Mouse (Mus musculus) stomach, adult 2 months (tissue): ENCODE measurements around the gene Arl6ip4. TPM values are rescaled to one million over a fixed set of nuclear protein-coding genes. Genes with fewer than 3 reads are reported as not detected.

Source experiments
- polyA plus RNA-seq: library from polyadenylated mRNA; depleted of rRNA; stranded (reverse); fragments of >200 nt; gene quantifications from 2 replicates; pipeline ENCODE4 v1.2.3, GENCODE M21; 2012; rRNA removed

Arl6ip4 gene
- 9.9 and 13.7 TPM in 2 replicates for polyA plus RNA-seq

DNA sequence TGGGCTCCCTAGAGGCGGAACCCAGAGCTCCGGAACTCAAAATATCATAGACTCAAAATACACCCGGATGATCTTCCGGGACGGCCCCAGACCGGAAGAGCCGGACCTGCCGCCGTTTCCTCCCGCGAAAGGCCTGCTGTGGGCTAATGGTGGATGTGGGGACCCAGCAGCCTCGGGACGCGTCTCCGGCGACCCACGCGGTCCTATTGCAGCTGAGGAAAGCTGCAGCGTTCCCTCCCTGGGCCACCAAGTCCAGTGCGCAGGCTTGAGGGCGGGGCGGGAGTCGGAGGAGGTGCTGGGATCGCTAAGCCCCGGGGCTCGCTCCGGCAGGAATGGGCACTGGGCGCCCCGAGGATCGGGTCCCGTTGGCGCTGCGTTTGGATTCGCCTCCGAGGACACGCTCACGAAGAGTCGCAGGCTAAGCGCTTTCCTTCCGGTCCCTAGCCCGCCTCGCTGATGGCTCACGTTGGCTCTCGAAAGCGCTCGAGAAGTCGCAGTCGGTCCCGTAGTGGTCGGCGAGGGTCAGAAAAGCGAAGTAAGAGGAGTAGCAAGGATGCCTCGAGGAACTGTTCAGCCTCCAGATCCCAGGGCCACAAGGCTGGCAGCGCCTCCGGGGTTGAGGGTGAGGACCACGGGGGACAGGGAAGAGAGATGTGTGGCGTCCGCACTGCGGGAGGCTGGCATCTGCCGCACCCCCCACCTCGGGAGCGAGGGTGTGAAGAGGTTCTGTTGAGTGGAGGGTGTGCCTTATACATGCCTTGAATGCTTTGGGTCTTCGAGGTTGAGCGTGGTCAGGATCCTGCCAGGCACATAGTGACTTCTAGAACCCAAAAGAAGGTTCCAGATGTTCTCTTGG is at the start of gene Arl6ip4:
Gene Arl6ip4 (plus strand): TSS at position 100 of the 856 bp plus-strand sequence.

GRCm38 (mm10) chr5:124095596-124096232 is 20.2 kb upstream of the Arl6ip4 start, which contains the start of gene Abcb9:
Gene Abcb9, minus strand, starts transcription at chr5:124095798.

DNA sequence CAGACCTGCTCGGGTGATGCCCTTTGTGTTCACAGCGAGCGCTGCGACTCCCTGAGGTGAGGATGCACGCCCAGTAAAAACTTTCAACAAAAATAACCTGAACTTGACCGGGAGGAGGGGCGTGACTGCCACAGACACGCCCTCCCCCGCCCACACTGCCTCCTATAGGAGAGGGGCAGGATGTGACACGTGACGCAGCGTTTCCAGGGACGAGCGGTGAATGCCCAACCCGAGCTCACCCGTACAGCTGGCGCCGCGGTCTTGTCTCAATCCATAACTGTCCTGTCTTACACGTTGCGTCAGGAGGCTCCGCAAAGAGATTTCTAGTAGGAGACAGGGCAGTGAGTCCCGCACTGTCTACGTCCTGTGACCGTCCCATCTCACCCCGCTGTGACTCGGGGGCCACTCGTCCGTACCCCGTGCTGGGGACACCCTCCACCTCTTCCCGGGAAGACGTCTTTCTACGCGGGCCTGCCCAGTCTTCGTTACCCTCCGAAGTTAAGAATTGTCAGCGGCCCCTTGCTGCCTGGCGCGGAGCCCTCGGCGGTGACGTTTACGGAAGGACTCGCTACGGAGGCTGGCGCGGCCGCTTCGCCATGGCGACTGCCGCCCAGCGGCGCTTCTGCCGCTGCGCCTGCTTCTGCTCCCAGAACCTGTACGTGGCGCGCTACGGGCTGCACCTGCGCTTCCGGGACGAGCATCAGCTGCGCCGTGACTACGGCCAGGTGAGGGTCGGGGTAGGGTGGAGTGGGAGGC is 4.0 kb upstream of the Arl6ip4 start, which contains the start of gene Ogfod2:
Gene Ogfod2 (plus strand): TSS at position 556 of the 756 bp plus-strand sequence.

Other genes with a start within 250 kb of the Arl6ip4 start
- 2.0 and 2.5 TPM in 2 replicates for gene Hcar1, start 236.1 kb upstream of the Arl6ip4 start, polyA plus RNA-seq
- gene Denr, start 208.9 kb upstream of the Arl6ip4 start, polyA plus RNA-seq, result 1.1 and 4.4 TPM in 2 replicates
- gene Gm43518, start 188.7 kb upstream of the Arl6ip4 start, polyA plus RNA-seq, result 0.14 TPM in 1 of 2 replicates, not detected in the other
- gene Ccdc62, start 185.4 kb upstream of the Arl6ip4 start, polyA plus RNA-seq, result 0.24 and 0.44 TPM in 2 replicates
- 23.9 and 27.6 TPM in 2 replicates for gene Hip1r, start 142.5 kb upstream of the Arl6ip4 start, polyA plus RNA-seq
- gene Vps37b, start 83.8 kb upstream of the Arl6ip4 start, polyA plus RNA-seq, result 46.1 and 61.4 TPM in 2 replicates
- gene Abcb9, start 20.3 kb upstream of the Arl6ip4 start, polyA plus RNA-seq, result 15.6 and 22.1 TPM in 2 replicates
- gene Ogfod2, start 3.8 kb upstream of the Arl6ip4 start, polyA plus RNA-seq, result 45.3 and 85.6 TPM in 2 replicates
- gene Pitpnm2, start 133.7 kb downstream of the Arl6ip4 start, polyA plus RNA-seq, result 18.4 and 19.5 TPM in 2 replicates
- gene Mphosph9, start 211.9 kb downstream of the Arl6ip4 start, polyA plus RNA-seq, result 0.40 and 0.56 TPM in 2 replicates
- 1.1 and 1.5 TPM in 2 replicates for gene 2810006K23Rik, start 212.0 kb downstream of the Arl6ip4 start, polyA plus RNA-seq
- gene Cdk2ap1, start 247.0 kb downstream of the Arl6ip4 start, polyA plus RNA-seq, result 31.9 and 41.4 TPM in 2 replicates